In genomic region chr17:12780125-12780524, GRCm38 (mm10) we compare ENCODE assay signal across 10 mouse cellular contexts. TPM values are rescaled to one million over a fixed set of nuclear protein-coding genes. Genes with fewer than 3 reads are reported as not detected.
DNase-seq lines count a peak whose midpoint lies in the region; ATAC-seq lines count a peak whose summit lies in the region.
"Had no signal": no experiment of that assay in that cellular context is flagged by ENCODE, and none has a peak within 500 bp of the region (broad histone marks: within the 10 kb centered on the region; RNA-seq: fewer than 3 reads in every experiment).

No protein-coding gene starts in this region.

- peak overlapping the region; percentile 81 to 96 for H3K27ac ChIP-seq in heart, embryonic 14.5 days (replicated peaks in 1 of 2; ENCODE audit: control insufficient read depth in 1 of 2, insufficient read depth in 1 of 2, low read depth in 2 of 2, low read length in 2 of 2)
- H3K27ac ChIP-seq in brown adipose tissue, adult 24 weeks (replicated peaks; ENCODE audit: low read depth, low read length) = peak overlapping the region; percentile 67
- peak overlapping the region; percentile 95 for H3K27ac ChIP-seq in embryonic facial prominence, embryonic 13.5 days
- peak overlapping the region; percentile 88 for H3K27ac ChIP-seq in limb, embryonic 15.5 days

- ATAC-seq in heart, embryonic 14.5 days (ENCODE audit: insufficient number of reproducible peaks, insufficient read depth, low FRiP score, low read depth) = peak; percentile 66
- no peak for ATAC-seq in embryonic facial prominence, embryonic 13.5 days (ENCODE audit: insufficient number of reproducible peaks, insufficient read depth, low FRiP score, low TSS enrichment, low read depth)
- ATAC-seq in limb, embryonic 15.5 days (ENCODE audit: insufficient number of reproducible peaks, low FRiP score, low TSS enrichment, low read depth) = peak; percentile 31; the same call in 1 of the 2 replicates
- ATAC-seq: forebrain, embryonic 16.5 days had no signal

- WGBS in heart, embryonic 14.5 days = 5% methylated on average over 8 of the region's 8 CpGs
- WGBS in embryonic facial prominence, embryonic 13.5 days = 15% methylated on average over 8 of the region's 8 CpGs
- WGBS in limb, embryonic 15.5 days = 21% methylated on average over 8 of the region's 8 CpGs

- peak overlapping the region; percentile 56 for H3K4me2 ChIP-seq in heart, embryonic 14.5 days (ENCODE audit: low read length)
- H3K4me2 ChIP-seq in embryonic facial prominence, embryonic 13.5 days = peak overlapping the region; percentile 51
- peak overlapping the region; percentile 35; the same call in 1 of the 2 replicates for H3K4me2 ChIP-seq in limb, embryonic 15.5 days

- H3K4me1 ChIP-seq in heart, embryonic 14.5 days (ENCODE audit: control insufficient read depth in 2 of 2, insufficient read depth in 2 of 2, low read length in 2 of 2) = peaks cover 33 to 57% of the 10 kb centered on the region in 2 experiments
- peaks cover 29% of the 10 kb centered on the region; the same call in 1 of the 2 replicates for H3K4me1 ChIP-seq in brown adipose tissue, adult 24 weeks (ENCODE audit: control insufficient read depth, insufficient read depth, insufficient read length, low read length)
- H3K4me1 ChIP-seq in embryonic facial prominence, embryonic 13.5 days = peaks cover 55% of the 10 kb centered on the region
- peaks cover 52% of the 10 kb centered on the region for H3K4me1 ChIP-seq in limb, embryonic 15.5 days

- no peak overlapping the region for H3K4me3 ChIP-seq in heart, embryonic 14.5 days (ENCODE audit: control insufficient read depth in 1 of 2, insufficient read depth in 1 of 2, low read depth in 1 of 2, low read length in 2 of 2)
- H3K4me3 ChIP-seq in brown adipose tissue, adult 24 weeks (ENCODE audit: insufficient read depth, low read depth, low read length) = no peak overlapping the region
- H3K4me3 ChIP-seq in embryonic facial prominence, embryonic 13.5 days = no peak overlapping the region
- H3K4me3 ChIP-seq in limb, embryonic 15.5 days = no peak overlapping the region; the same call in 1 of the 2 replicates

- intact Hi-C loops in heart, postnatal 14 days (cut with DNase I) = no loop called here

- no peak for DNase-seq in heart, postnatal 14 days
- DNase-seq in layer of hippocampus, adult 9-10 months (ENCODE audit: low spot score) = no peak
- DNase-seq in adrenal gland, adult (ENCODE audit: inconsistent age in 2 of 2, low spot score in 1 of 2) = no peak
- no peak for DNase-seq in frontal cortex, postnatal 25 days (ENCODE audit: low spot score in 2 of 2)

- H3K36me3 ChIP-seq in heart, embryonic 14.5 days (ENCODE audit: control insufficient read depth, insufficient read depth, low read length) = peaks cover 38% of the 10 kb centered on the region
- H3K36me3 ChIP-seq in embryonic facial prominence, embryonic 13.5 days = peaks cover 13% of the 10 kb centered on the region
- H3K36me3 ChIP-seq in limb, embryonic 15.5 days = peaks cover 11% of the 10 kb centered on the region

- no peaks in the 10 kb centered on the region for H3K27me3 ChIP-seq in heart, embryonic 14.5 days (ENCODE audit: control insufficient read depth, insufficient read depth, low read length)
- no peaks in the 10 kb centered on the region for H3K27me3 ChIP-seq in embryonic facial prominence, embryonic 13.5 days
- no peaks in the 10 kb centered on the region for H3K27me3 ChIP-seq in limb, embryonic 15.5 days
- H3K27me3 ChIP-seq: CH12.LX had no signal

- no peaks in the 10 kb centered on the region for H3K9me3 ChIP-seq in heart, embryonic 14.5 days (ENCODE audit: control insufficient read depth, low read length)
- no peaks in the 10 kb centered on the region for H3K9me3 ChIP-seq in embryonic facial prominence, embryonic 13.5 days
- H3K9me3 ChIP-seq in limb, embryonic 15.5 days = no peaks in the 10 kb centered on the region

- peak overlapping the region; percentile 67 for H3K9ac ChIP-seq in heart, embryonic 14.5 days (ENCODE audit: low read length)
- no peak overlapping the region for H3K9ac ChIP-seq in embryonic facial prominence, embryonic 13.5 days
- H3K9ac ChIP-seq in limb, embryonic 15.5 days = no peak overlapping the region

RNA-seq across cellular contexts. Expression of gene Igf2r, which starts 10.7 kb away (rescaled TPM):
- polyA plus RNA-seq in heart, embryonic 14.5 days (2014; fragmentation: Nextera tagmentation; extraction: Ambion mirVana) = 196 and 201 TPM in 2 replicates
- 100 to 1,000 TPM; 131 to 132 TPM for total RNA-seq in heart, postnatal 14 days (2021)
- polyA plus RNA-seq in brown adipose tissue, adult 24 weeks (2012; ENCODE audit: insufficient read depth, insufficient read length, missing spikeins) = 15.7 and 16.3 TPM in 2 replicates
- 27.9 and 35.4 TPM in 2 replicates for polyA plus RNA-seq in embryonic facial prominence, embryonic 13.5 days (2015; fragmentation: Nextera tagmentation; extraction: Ambion mirVana)
- 45.0 TPM in 2 replicates for polyA plus RNA-seq in limb, embryonic 15.5 days (2015; fragmentation: Nextera tagmentation; extraction: Ambion mirVana)
